Mouse (Mus musculus) small intestine, adult 2 months (tissue): ENCODE results near the gene Ankrd33. TPM values are rescaled to one million over a fixed set of nuclear protein-coding genes. Genes with fewer than 3 reads are reported as not detected.
"Not testable (repeated sequence)": the region's sequence is repeated elsewhere in the genome, so short reads cannot be mapped to it uniquely, and the experiment has no call there.

Experiments used
- H3K27ac ChIP-seq: fragments of 200-500 bp; 2 replicates; pipeline ENCODE4 v1.5.1; 2012; ENCODE audit warnings: low read depth, low read length, control low read depth, inconsistent platforms; ENCODE audit not compliant: insufficient read depth
- H3K27me3 ChIP-seq: fragments of 200-500 bp; 2 replicates; pipeline ENCODE4 v1.6.1; 2012; ENCODE audit warnings: mild to moderate bottlenecking, moderate library complexity, low read length, inconsistent platforms; ENCODE audit not compliant: control insufficient read depth, insufficient read depth
- H3K36me3 ChIP-seq: fragments of 200-500 bp; 2 replicates; pipeline ENCODE4 v1.6.1; 2012; ENCODE audit warnings: mild to moderate bottlenecking, low read length, control low read depth, inconsistent platforms; ENCODE audit not compliant: control insufficient read depth, insufficient read depth
- H3K4me1 ChIP-seq: fragments of 200-500 bp; 2 replicates; pipeline ENCODE4 v1.6.1; 2012; ENCODE audit warnings: low read length, inconsistent platforms, mixed read lengths; ENCODE audit not compliant: control insufficient read depth, insufficient read depth, insufficient read length
- H3K4me3 ChIP-seq: fragments of 200-500 bp; 2 replicates; pipeline ENCODE4 v1.5.1; 2012; ENCODE audit warnings: low read depth, mild to moderate bottlenecking, control low read depth, inconsistent platforms, low read length, moderate library complexity
- CTCF ChIP-seq: fragments of 200-500 bp; IDR thresholded peaks from 2 replicates; pipeline ENCODE4 v1.5.1; 2012; ENCODE audit warnings: low read depth, mild to moderate bottlenecking, control low read depth, inconsistent platforms, low read length, moderate library complexity, mixed read lengths; ENCODE audit not compliant: insufficient replicate concordance, insufficient read length; ENCODE audit errors: extremely low read depth
- POLR2A ChIP-seq: fragments of 200-500 bp; IDR thresholded peaks from 2 replicates; pipeline ENCODE4 v1.6.1; 2012; ENCODE audit warnings: low read depth, mild to moderate bottlenecking, control low read depth, inconsistent platforms, low read length, moderate library complexity
- WGBS: fragments of 180-500 bp; shearing (Covaris S2); methylation state at CpG from one replicate; pipeline ENCODE4 v1.1.7; 2018; 5-methylcytosine and 5-hydroxymethylcytosine counted together
- polyA plus RNA-seq: library from polyadenylated mRNA; depleted of rRNA; stranded (reverse); fragments of >200 nt; gene quantifications from 2 replicates; pipeline ENCODE4 v1.2.3, GENCODE M21; 2012

Ankrd33 gene
- polyA plus RNA-seq, 1 experiment, result not detected

GRCm38 (mm10) chr15:101107906-101108671, 7.5 kb upstream of the Ankrd33 start:
- H3K4me3 ChIP-seq, result no peak overlapping the region
- no peaks in the 10 kb centered on the region for H3K27me3 ChIP-seq
- 89% methylated on average over 5 of the region's 5 CpGs for WGBS
- H3K4me1 ChIP-seq, result peaks cover 8% of the 10 kb centered on the region; the same call in 1 of the 2 replicates
- TF ChIP-seq POLR2A (no peak), CTCF (no peak)
- no peak overlapping the region for H3K27ac ChIP-seq
- no peaks in the 10 kb centered on the region for H3K36me3 ChIP-seq

DNA sequence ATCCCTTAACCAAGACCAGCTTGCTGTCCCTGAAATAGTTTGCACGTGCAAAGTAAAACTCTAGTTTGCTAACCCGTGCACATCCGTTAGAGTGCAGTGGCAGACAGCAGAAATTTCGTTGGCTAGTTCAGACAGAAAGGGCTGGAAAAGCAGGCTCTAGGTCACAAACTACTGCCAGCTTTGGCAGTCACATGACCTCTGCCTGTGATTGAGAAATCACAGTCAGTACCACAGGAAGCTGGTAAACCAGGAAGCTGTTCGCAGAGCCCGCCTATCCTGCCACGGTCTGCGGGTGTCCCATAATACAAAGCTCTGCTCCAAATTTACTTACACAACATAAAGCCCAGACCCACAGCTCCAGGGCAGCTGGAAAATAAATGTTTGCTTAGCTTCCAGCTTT, 2.4 kb upstream of the Ankrd33 start:
- Histone ChIP-seq H3K36me3 (no peaks in the 10 kb centered on the region), H3K27me3 (no peaks in the 10 kb centered on the region), H3K4me1 (peaks cover 3% of the 10 kb centered on the region; the same call in 1 of the 2 replicates), H3K4me3 (peak overlapping the region; percentile 36), H3K27ac (peak overlapping the region; percentile 45)
- 6% methylated on average over 8 of the region's 8 CpGs for WGBS
- TF ChIP-seq POLR2A (peak; percentile 5; the same call in 1 of the 2 replicates), CTCF (no peak)

- not testable (repeated sequence) for H3K4me1 ChIP-seq, H3K27me3 ChIP-seq, H3K36me3 ChIP-seq, H3K4me3 ChIP-seq
- peak overlapping the region; percentile 45; the same call in 1 of the 2 replicates for H3K27ac ChIP-seq
- WGBS, result 92% methylated on average over 2 of the region's 2 CpGs
These were observed 1.8 kb upstream of the Ankrd33 start for GRCm38 (mm10) chr15:101113778-101114177.

GRCm38 (mm10) chr15:101118399-101119125, 3.0 kb downstream of the Ankrd33 start:
- no peaks in the 10 kb centered on the region for H3K27me3 ChIP-seq
- H3K4me3 ChIP-seq, result no peak overlapping the region
- 70% methylated on average over 14 of the region's 14 CpGs for WGBS
- H3K4me1 ChIP-seq, result no peaks in the 10 kb centered on the region; the same call in 1 of the 2 replicates
- no peaks in the 10 kb centered on the region for H3K36me3 ChIP-seq
- TF ChIP-seq POLR2A (no peak), CTCF (peak; percentile 34; the same call in 1 of the 2 replicates)
- no peak overlapping the region for H3K27ac ChIP-seq

DNA sequence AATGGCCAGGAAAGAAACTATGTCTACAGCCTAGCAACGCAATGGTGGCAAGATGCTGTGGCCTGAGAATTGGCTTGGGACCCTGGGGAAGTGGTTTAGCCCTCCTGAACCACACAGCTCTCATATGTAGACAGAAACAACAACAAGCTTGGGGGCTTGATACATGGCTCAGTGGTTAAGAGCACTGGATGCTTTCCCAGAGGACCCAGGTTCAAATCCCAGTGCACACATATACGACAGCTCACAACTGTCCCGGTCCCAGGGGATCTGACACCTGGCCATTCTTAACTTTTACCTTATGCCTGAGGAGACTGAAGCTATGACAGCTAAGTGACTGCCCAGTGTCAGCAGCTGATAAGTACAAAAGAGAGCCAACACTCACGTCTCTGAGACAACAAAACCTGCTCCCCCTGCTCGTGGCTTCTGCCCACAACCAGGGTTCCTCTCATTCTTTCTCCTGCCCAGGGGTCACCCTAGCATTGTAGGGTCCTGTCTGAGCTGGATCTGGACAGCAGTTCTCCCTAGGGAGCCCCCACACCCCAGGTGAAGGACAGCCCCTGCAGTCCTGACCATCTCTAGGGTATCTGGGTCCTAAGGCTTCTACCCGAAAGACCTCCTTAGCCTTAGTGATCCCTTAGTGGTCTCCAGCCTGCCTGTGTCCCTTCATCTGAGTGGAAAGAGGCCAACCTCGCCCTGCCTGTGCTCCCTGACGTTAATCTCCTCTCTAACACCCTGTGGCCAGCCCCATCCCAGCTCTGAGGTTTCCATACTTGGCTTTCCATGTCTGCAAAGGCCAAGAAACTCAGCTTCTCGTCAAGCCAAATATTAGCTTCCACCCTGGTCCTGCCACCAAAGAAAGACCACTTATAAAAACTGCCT, 6.1 kb downstream of the Ankrd33 start:
- TF ChIP-seq POLR2A (no peak), CTCF (no peak)
- Histone ChIP-seq H3K27ac (no peak overlapping the region), H3K4me1 (no peaks in the 10 kb centered on the region; the same call in 1 of the 2 replicates), H3K27me3 (no peaks in the 10 kb centered on the region), H3K4me3 (no peak overlapping the region), H3K36me3 (no peaks in the 10 kb centered on the region)
- 84% methylated on average over 9 of the region's 9 CpGs for WGBS

DNA sequence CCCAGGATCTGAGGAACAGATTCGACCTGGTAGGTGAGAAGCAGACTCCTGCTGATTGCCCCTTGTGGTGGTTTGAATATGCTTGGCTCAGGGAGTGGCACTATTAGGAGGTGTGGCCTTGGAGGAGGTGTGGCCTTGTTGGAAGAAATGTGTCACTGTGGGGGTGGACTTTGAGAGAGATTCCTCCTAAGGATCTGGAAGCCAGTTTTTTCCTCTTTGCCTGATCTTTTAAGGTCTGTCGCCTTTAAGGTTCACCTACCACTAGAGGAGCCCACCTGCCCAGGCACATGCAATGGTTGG, 6.7 kb downstream of the Ankrd33 start:
- Histone ChIP-seq H3K4me3 (no peak overlapping the region), H3K4me1 (no peaks in the 10 kb centered on the region; the same call in 1 of the 2 replicates), H3K27ac (no peak overlapping the region), H3K36me3 (no peaks in the 10 kb centered on the region), H3K27me3 (no peaks in the 10 kb centered on the region)
- WGBS, result 43% methylated on average over 2 of the region's 2 CpGs
- TF ChIP-seq POLR2A (no peak), CTCF (no peak)
